Mouse (Mus musculus) heart, postnatal 14 days (tissue): Measurements from ENCODE around the gene Cpne4. TPM values are rescaled to one million over a fixed set of nuclear protein-coding genes. Genes with fewer than 3 reads are reported as not detected.

Source experiments
- DNase-seq, 2 experiments: peaks; one replicate each; pipeline ENCODE4 v3.0.0; 2021 to 2022
- intact Hi-C: fragments of 180-260 bp; cut with DNase I; formaldehyde crosslinking; loops from one replicate; pipeline ENCODE4 v1.15.1; 2025
- microRNA-seq, 2 experiments: library from miRNA; unstranded; fragments of <30 nt; microRNA quantifications; one replicate each; pipeline ENCODE4 v1.2.0; 2021 to 2022
- total RNA-seq, 2 experiments: library from RNA; stranded (reverse); gene quantifications; 2 replicates each; pipeline ENCODE4 v1.2.3; 2021

Cpne4 gene
- total RNA-seq, 2 experiments from 2014 or later = 0.07 TPM; not detected in 1

- intact Hi-C loops = no loop called here
- peak in 1 of 2 experiments; percentile 2 for DNase-seq
Measured at GRCm38 (mm10) chr9:105028311-105028710, 481.2 kb downstream of the Cpne4 start.

- DNase-seq = no peak
- intact Hi-C loops = no loop called here
Measured at GRCm38 (mm10) chr9:105032572-105032971, 485.5 kb downstream of the Cpne4 start.

- intact Hi-C loops = no loop called here
- no peak for DNase-seq
Measured at GRCm38 (mm10) chr9:105033641-105034040, 486.6 kb downstream of the Cpne4 start.

GRCm38 (mm10) chr9:105037847-105038246, 490.8 kb downstream of the Cpne4 start:
- no peak for DNase-seq
- intact Hi-C loops = no loop called here

GRCm38 (mm10) chr9:105046014-105046413, 498.9 kb downstream of the Cpne4 start:
- DNase-seq = no peak
- intact Hi-C loops = no loop called here

GRCm38 (mm10) chr9:105048351-105048750, 501.3 kb downstream of the Cpne4 start:
- intact Hi-C loops = no loop called here
- no peak for DNase-seq

GRCm38 (mm10) chr9:105049636-105050035, 502.6 kb downstream of the Cpne4 start:
- intact Hi-C loops = loop anchor here (5.0 kb wide), 1 partner anchor 343 kb away; no protein-coding TSS in a partner anchor
- DNase-seq = no peak

- intact Hi-C loops = loop anchor here (5.0 kb wide), 1 partner anchor 342 kb away; no protein-coding TSS in a partner anchor
- no peak for DNase-seq
Measured at GRCm38 (mm10) chr9:105050257-105050656, 503.2 kb downstream of the Cpne4 start.

- intact Hi-C loops = loop anchor here (5.0 kb wide), 1 partner anchor 339 kb away; no protein-coding TSS in a partner anchor
- peak; percentile 86 to 92 for DNase-seq
Measured at GRCm38 (mm10) chr9:105053147-105053557, 506.1 kb downstream of the Cpne4 start, which contains the start of gene Mrpl3. TSS of gene Mrpl3 (plus strand) at chr9:105053239.

GRCm38 (mm10) chr9:105053812-105054211, 506.7 kb downstream of the Cpne4 start:
- no peak for DNase-seq
- intact Hi-C loops = loop anchor here (5.0 kb wide), 1 partner anchor 338 kb away; no protein-coding TSS in a partner anchor

- intact Hi-C loops = no loop called here
- DNase-seq = no peak
Measured at GRCm38 (mm10) chr9:105069106-105069505, 522.0 kb downstream of the Cpne4 start.

- no peak for DNase-seq
- intact Hi-C loops = no loop called here
Measured at GRCm38 (mm10) chr9:105072991-105073748, 526.1 kb downstream of the Cpne4 start.

- intact Hi-C loops = no loop called here
- no peak for DNase-seq
Measured at GRCm38 (mm10) chr9:105074851-105075250, 527.8 kb downstream of the Cpne4 start.

GRCm38 (mm10) chr9:105076756-105077424, 529.8 kb downstream of the Cpne4 start:
- intact Hi-C loops = no loop called here
- DNase-seq = no peak

- intact Hi-C loops = no loop called here
- DNase-seq = no peak
Measured at GRCm38 (mm10) chr9:105078460-105078859, 531.4 kb downstream of the Cpne4 start.

- intact Hi-C loops = no loop called here
- DNase-seq = no peak
Measured at GRCm38 (mm10) chr9:105080246-105080645, 533.2 kb downstream of the Cpne4 start.

Small RNA genes lying within 50 kb of the gene (microRNA-seq; reads per million reads assigned to microRNA genes)
- gene Gm23391 = 0 reads per million in 2 experiments

Other genes with a start within 250 kb of the Cpne4 start
- under 1 TPM; 0.26 to 0.39 TPM for gene Acpp, start 209.5 kb upstream of the Cpne4 start, total RNA-seq